Mouse (Mus musculus) bone marrow, adult 2 months (tissue): ENCODE measurements around the gene Tldc2. TPM values are rescaled to one million over a fixed set of nuclear protein-coding genes. Genes with fewer than 3 reads are reported as not detected.

ENCODE experiments used
- H3K27ac ChIP-seq: fragments of 200-500 bp; 2 replicates; pipeline ENCODE4 v1.5.1; 2012; ENCODE audit warnings: low read depth, mild to moderate bottlenecking, control low read depth, inconsistent platforms, low read length; ENCODE audit not compliant: control insufficient read depth, poor library complexity, insufficient read depth
- H3K4me1 ChIP-seq: fragments of 200-500 bp; 2 replicates; pipeline ENCODE4 v1.6.1; 2011; ENCODE audit warnings: low read length; ENCODE audit not compliant: control insufficient read depth, insufficient read depth
- H3K4me3 ChIP-seq: fragments of 200-500 bp; replicated peaks from 2 replicates; pipeline ENCODE3; 2011; ENCODE audit warnings: mild to moderate bottlenecking, low read depth, low read length, control low read depth; ENCODE audit not compliant: control insufficient read depth
- CTCF ChIP-seq: fragments of 200-500 bp; IDR thresholded peaks from 2 replicates; pipeline ENCODE4 v1.5.1; 2011; ENCODE audit warnings: low read length, control low read depth; ENCODE audit not compliant: control insufficient read depth, insufficient read depth
- POLR2A ChIP-seq: fragments of 200-500 bp; IDR thresholded peaks from 2 replicates; pipeline ENCODE4 v1.6.1; 2011; ENCODE audit warnings: low read depth, mild to moderate bottlenecking, control low read depth, low read length, borderline replicate concordance; ENCODE audit not compliant: control insufficient read depth
- WGBS: fragments of 180-500 bp; shearing (Covaris S2); methylation state at CpG from one replicate; pipeline ENCODE4 v1.1.7; 2018; 5-methylcytosine and 5-hydroxymethylcytosine counted together
- polyA plus RNA-seq: library from polyadenylated mRNA; stranded (reverse); fragments of >200 nt; gene quantifications from 2 replicates; pipeline ENCODE4 v1.2.4, GENCODE M21; 2011; ENCODE audit warnings: low replicate concordance; ENCODE audit not compliant: missing spikeins, insufficient read depth, insufficient read length

Gene Tldc2
- polyA plus RNA-seq, 1 experiment: not detected

DNA sequence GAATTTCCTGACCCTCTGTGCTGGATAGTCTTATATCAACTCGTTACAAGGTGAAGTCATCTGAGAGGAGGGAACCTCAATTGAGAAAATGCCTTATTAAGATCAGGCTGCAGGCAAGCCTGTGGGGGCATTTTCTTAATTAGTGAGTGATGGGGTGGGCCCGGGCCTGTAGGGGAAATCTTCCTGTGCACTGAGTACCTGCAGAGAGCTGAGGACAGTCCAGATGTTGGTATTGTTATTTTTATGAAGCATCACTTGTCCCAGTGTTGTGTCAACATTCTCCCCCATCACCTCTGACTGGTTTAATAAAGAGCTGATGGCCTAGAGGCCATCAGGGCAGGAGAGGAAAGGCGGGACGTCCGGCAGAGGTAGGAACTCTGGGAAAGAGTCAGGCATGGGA lies 57.3 kb downstream of the Tldc2 start:
- TF ChIP-seq POLR2A (no peak), CTCF (no peak)
- WGBS: 92% methylated on average over 5 of the region's 5 CpGs
- no peak overlapping the region for H3K27ac ChIP-seq
- H3K4me1 ChIP-seq: peaks cover 5% of the 10 kb centered on the region; the same call in 1 of the 2 replicates
- H3K4me3 ChIP-seq: no peak overlapping the region

DNA sequence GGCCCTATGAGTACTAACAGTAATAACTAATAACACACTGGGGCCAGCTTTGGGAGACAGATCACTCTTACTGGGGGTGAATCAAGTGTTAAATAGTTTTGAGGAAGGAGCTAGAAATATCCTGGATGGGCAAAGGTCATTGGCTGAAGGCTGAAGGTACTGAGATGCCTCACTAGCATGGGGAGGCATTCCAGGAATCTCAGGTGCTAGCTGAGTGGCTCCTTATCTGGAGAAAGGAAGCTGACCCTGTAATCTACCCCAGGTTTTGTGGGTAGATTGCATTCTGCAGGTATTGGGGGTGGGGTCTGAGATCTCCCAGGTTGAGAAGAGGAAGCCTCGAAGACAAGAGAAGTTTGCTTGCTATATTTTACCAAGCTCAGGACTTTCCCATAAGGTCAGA lies 58.3 kb downstream of the Tldc2 start:
- 47% methylated on average over 1 of the region's 1 CpGs for WGBS
- TF ChIP-seq POLR2A (no peak), CTCF (no peak)
- no peak overlapping the region for H3K27ac ChIP-seq

More for the DNA sequence above, 58.3 kb downstream of the Tldc2 start:
- H3K4me1 ChIP-seq: 0 out of 2 replicates have a peak, but pooled peaks cover 1% of the 10 kb centered on the region
- no peak overlapping the region for H3K4me3 ChIP-seq

Other genes with a start within 250 kb of the Tldc2 start
- gene Tgif2, start 247.0 kb upstream of the Tldc2 start, polyA plus RNA-seq: 3.1 and 5.5 TPM in 2 replicates
- gene 4930518I15Rik, start 229.1 kb upstream of the Tldc2 start, polyA plus RNA-seq: 2.2 and 2.7 TPM in 2 replicates
- 55.4 and 82.3 TPM in 2 replicates for gene Rab5if, start 223.9 kb upstream of the Tldc2 start, polyA plus RNA-seq
- 1.8 and 6.7 TPM in 2 replicates for gene Sla2, start 199.9 kb upstream of the Tldc2 start, polyA plus RNA-seq
- gene Ndrg3, start 95.0 kb upstream of the Tldc2 start, polyA plus RNA-seq: 11.3 and 17.1 TPM in 2 replicates
- gene Dsn1, start 79.9 kb upstream of the Tldc2 start, polyA plus RNA-seq: 13.9 and 17.2 TPM in 2 replicates
- 3.0 and 5.0 TPM in 2 replicates for gene Soga1, start 7.8 kb upstream of the Tldc2 start, polyA plus RNA-seq
- gene Samhd1, start 48.2 kb downstream of the Tldc2 start, polyA plus RNA-seq: 48.9 and 113 TPM in 2 replicates
- 17.1 and 18.4 TPM in 2 replicates for gene Rbl1, start 117.5 kb downstream of the Tldc2 start, polyA plus RNA-seq
- 76.1 and 97.0 TPM in 2 replicates for gene Rpn2, start 192.0 kb downstream of the Tldc2 start, polyA plus RNA-seq
- 3.4 TPM in 1 of 2 replicates, not detected in the other for gene Mroh8, start 192.5 kb downstream of the Tldc2 start, polyA plus RNA-seq